Mouse (Mus musculus) liver, embryonic 13.5 days (tissue): ENCODE results near the gene Hsdl1. TPM values are rescaled to one million over a fixed set of nuclear protein-coding genes. Genes with fewer than 3 reads are reported as not detected.

Experiments
- ATAC-seq: fragments of 200-750 bp; cut with Nextera tagmentation; 2 replicates; pipeline ENCODE4 v1.8.0; 2017; ENCODE audit warnings: low read depth, mild to moderate bottlenecking, moderate number of reproducible peaks, moderate library complexity
- DNase-seq: peaks from one replicate; pipeline ENCODE4 v3.0.0; 2022
- H3K27ac ChIP-seq: fragments of 300-500 bp; sonication (generic); 2 replicates; pipeline ENCODE4 v1.5.1; 2015; ENCODE audit warnings: moderate library complexity, mild to moderate bottlenecking, inconsistent platforms
- H3K27me3 ChIP-seq: fragments of 300-500 bp; sonication (generic); 2 replicates; pipeline ENCODE4 v1.6.1; 2015; ENCODE audit warnings: mild to moderate bottlenecking, inconsistent platforms
- H3K36me3 ChIP-seq: fragments of 300-500 bp; sonication (generic); 2 replicates; pipeline ENCODE4 v1.6.1; 2015; ENCODE audit warnings: mild to moderate bottlenecking, inconsistent platforms
- H3K4me1 ChIP-seq: fragments of 300-500 bp; sonication (generic); replicated peaks from 2 replicates; pipeline ENCODE4 v1.6.1; 2015; ENCODE audit warnings: inconsistent platforms
- H3K4me2 ChIP-seq: fragments of 300-500 bp; sonication (generic); 2 replicates; pipeline ENCODE4 v1.6.1; 2015; ENCODE audit warnings: inconsistent platforms, mild to moderate bottlenecking, moderate library complexity
- H3K4me3 ChIP-seq: fragments of 300-500 bp; sonication (generic); replicated peaks from 2 replicates; pipeline ENCODE4 v1.5.1; 2015; ENCODE audit warnings: mild to moderate bottlenecking, inconsistent platforms
- H3K9ac ChIP-seq: fragments of 300-500 bp; sonication (generic); 2 replicates; pipeline ENCODE4 v1.6.1; 2015; ENCODE audit warnings: mild to moderate bottlenecking, inconsistent platforms
- H3K9me3 ChIP-seq: fragments of 300-500 bp; sonication (generic); replicated peaks from 2 replicates; pipeline ENCODE4 v1.6.1; 2016; ENCODE audit warnings: inconsistent platforms
- WGBS: fragments of 180-500 bp; shearing (Covaris S2); methylation state at CpG from one replicate; pipeline ENCODE4 v1.1.7; 2015; ENCODE audit not compliant: insufficient replicate concordance; 5-methylcytosine and 5-hydroxymethylcytosine counted together
- polyA plus RNA-seq: library from polyadenylated mRNA; unstranded; fragments of >200 nt; fragmentation: Nextera tagmentation; extraction: Ambion mirVana; gene quantifications from 2 replicates; pipeline ENCODE4 v1.2.1, GENCODE M21; 2015

Gene Hsdl1
- 18.5 and 19.8 TPM in 2 replicates for polyA plus RNA-seq

- ATAC-seq (peak; percentile 88), DNase-seq (peak; percentile 95)
- no peaks in the 10 kb centered on the region for H3K36me3 ChIP-seq
- H3K4me3 ChIP-seq: peak within 1 kb of the TSS; percentile 83
- peaks cover 70% of the 10 kb centered on the region for H3K4me1 ChIP-seq
- peak within 1 kb of the TSS; percentile 78 for H3K27ac ChIP-seq
- peak within 1 kb of the TSS; percentile 95 for H3K4me2 ChIP-seq
- WGBS: under 1% methylated on average over 92 of the region's 97 CpGs
- peaks cover 15% of the 10 kb centered on the region for H3K27me3 ChIP-seq
- H3K9ac ChIP-seq: peak within 1 kb of the TSS; percentile 80
- no peaks in the 10 kb centered on the region for H3K9me3 ChIP-seq
Observed at GRCm38 (mm10) chr8:119574437-119575365, at the start of gene Hsdl1, which contains the start of gene Dnaaf1. Hsdl1 (minus strand) TSS chr8:119575183. Dnaaf1 (plus strand) TSS chr8:119575235.

GRCm38 (mm10) chr8:119623744-119624143 is 48.8 kb upstream of the Hsdl1 start:
- H3K27me3 ChIP-seq: peaks cover 2% of the 10 kb centered on the region; the same call in 1 of the 2 replicates
- 54% methylated on average over 1 of the region's 1 CpGs for WGBS
- no peak overlapping the region for H3K9ac ChIP-seq
- no peak for ATAC-seq
- H3K4me2 ChIP-seq: no peak overlapping the region
- no peak for DNase-seq
- H3K9me3 ChIP-seq: no peaks in the 10 kb centered on the region
- no peak overlapping the region for H3K27ac ChIP-seq
- H3K36me3 ChIP-seq: no peaks in the 10 kb centered on the region
- no peak overlapping the region for H3K4me3 ChIP-seq
- H3K4me1 ChIP-seq: peaks cover 16% of the 10 kb centered on the region

GRCm38 (mm10) chr8:119623061-119623460 is 48.1 kb upstream of the Hsdl1 start:
- no peak for ATAC-seq
- no peak overlapping the region for H3K9ac ChIP-seq
- no peaks in the 10 kb centered on the region for H3K9me3 ChIP-seq
- no peak overlapping the region for H3K4me2 ChIP-seq
- H3K27me3 ChIP-seq: peaks cover 3% of the 10 kb centered on the region; the same call in 1 of the 2 replicates
- no peak overlapping the region for H3K27ac ChIP-seq
- no peak for DNase-seq
- H3K4me1 ChIP-seq: peaks cover 16% of the 10 kb centered on the region
- H3K36me3 ChIP-seq: no peaks in the 10 kb centered on the region
- WGBS: 68% methylated on average over 8 of the region's 8 CpGs
- H3K4me3 ChIP-seq: no peak overlapping the region

- DNase-seq: no peak
- 46% methylated on average over 4 of the region's 4 CpGs for WGBS
- Histone ChIP-seq H3K9ac (no peak overlapping the region), H3K9me3 (no peaks in the 10 kb centered on the region), H3K4me1 (peaks cover 11% of the 10 kb centered on the region), H3K4me2 (no peak overlapping the region), H3K4me3 (no peak overlapping the region), H3K27me3 (peaks cover 3% of the 10 kb centered on the region; the same call in 1 of the 2 replicates), H3K27ac (no peak overlapping the region), H3K36me3 (no peaks in the 10 kb centered on the region)
- ATAC-seq: no peak
Observed at GRCm38 (mm10) chr8:119622555-119622954, 47.6 kb upstream of the Hsdl1 start.

GRCm38 (mm10) chr8:119620848-119621465 is 46.0 kb upstream of the Hsdl1 start:
- WGBS: 65% methylated on average over 14 of the region's 14 CpGs
- no peak for ATAC-seq
- no peaks in the 10 kb centered on the region for H3K4me1 ChIP-seq
- no peak overlapping the region for H3K9ac ChIP-seq
- no peak overlapping the region for H3K27ac ChIP-seq
- no peaks in the 10 kb centered on the region for H3K36me3 ChIP-seq
- no peaks in the 10 kb centered on the region for H3K9me3 ChIP-seq
- H3K4me2 ChIP-seq: no peak overlapping the region
- peaks cover 3% of the 10 kb centered on the region; the same call in 1 of the 2 replicates for H3K27me3 ChIP-seq
- no peak overlapping the region for H3K4me3 ChIP-seq
- no peak for DNase-seq

GRCm38 (mm10) chr8:119620116-119620840 is 45.3 kb upstream of the Hsdl1 start:
- Histone ChIP-seq H3K9me3 (no peaks in the 10 kb centered on the region), H3K4me3 (no peak overlapping the region), H3K27ac (no peak overlapping the region), H3K9ac (no peak overlapping the region), H3K4me2 (no peak overlapping the region), H3K4me1 (no peaks in the 10 kb centered on the region), H3K27me3 (peaks cover 3% of the 10 kb centered on the region; the same call in 1 of the 2 replicates), H3K36me3 (no peaks in the 10 kb centered on the region)
- WGBS: 59% methylated on average over 6 of the region's 6 CpGs
- ATAC-seq: no peak
- no peak for DNase-seq

GRCm38 (mm10) chr8:119618887-119619286 is 43.9 kb upstream of the Hsdl1 start:
- no peaks in the 10 kb centered on the region for H3K36me3 ChIP-seq
- H3K9ac ChIP-seq: no peak overlapping the region
- H3K9me3 ChIP-seq: no peaks in the 10 kb centered on the region
- no peak overlapping the region for H3K4me3 ChIP-seq
- 34% methylated on average over 5 of the region's 5 CpGs for WGBS
- no peaks in the 10 kb centered on the region for H3K4me1 ChIP-seq
- ATAC-seq: no peak
- no peak overlapping the region for H3K4me2 ChIP-seq
- H3K27ac ChIP-seq: no peak overlapping the region
- H3K27me3 ChIP-seq: peaks cover 3% of the 10 kb centered on the region
- DNase-seq: no peak

GRCm38 (mm10) chr8:119617586-119617985 is 42.6 kb upstream of the Hsdl1 start:
- no peaks in the 10 kb centered on the region for H3K4me1 ChIP-seq
- 73% methylated on average over 5 of the region's 5 CpGs for WGBS
- no peaks in the 10 kb centered on the region for H3K9me3 ChIP-seq
- no peaks in the 10 kb centered on the region for H3K36me3 ChIP-seq
- H3K27me3 ChIP-seq: peaks cover 3% of the 10 kb centered on the region
- DNase-seq (no peak), ATAC-seq (no peak)
- H3K27ac ChIP-seq: no peak overlapping the region
- H3K4me2 ChIP-seq: no peak overlapping the region
- no peak overlapping the region for H3K9ac ChIP-seq
- no peak overlapping the region for H3K4me3 ChIP-seq

- H3K4me1 ChIP-seq: no peaks in the 10 kb centered on the region
- no peak overlapping the region for H3K27ac ChIP-seq
- 77% methylated on average over 4 of the region's 4 CpGs for WGBS
- H3K27me3 ChIP-seq: peaks cover 3% of the 10 kb centered on the region
- DNase-seq (no peak), ATAC-seq (no peak)
- no peak overlapping the region for H3K4me3 ChIP-seq
- H3K36me3 ChIP-seq: no peaks in the 10 kb centered on the region
- no peak overlapping the region for H3K4me2 ChIP-seq
- H3K9ac ChIP-seq: no peak overlapping the region
- no peaks in the 10 kb centered on the region for H3K9me3 ChIP-seq
Observed at GRCm38 (mm10) chr8:119616811-119617210, 41.8 kb upstream of the Hsdl1 start.

- H3K9me3 ChIP-seq: no peaks in the 10 kb centered on the region
- no peak overlapping the region for H3K4me3 ChIP-seq
- no peaks in the 10 kb centered on the region for H3K4me1 ChIP-seq
- ATAC-seq (no peak), DNase-seq (no peak)
- 62% methylated on average over 7 of the region's 7 CpGs for WGBS
- H3K27me3 ChIP-seq: peaks cover 3% of the 10 kb centered on the region
- H3K9ac ChIP-seq: no peak overlapping the region
- no peak overlapping the region for H3K27ac ChIP-seq
- H3K36me3 ChIP-seq: no peaks in the 10 kb centered on the region
- H3K4me2 ChIP-seq: no peak overlapping the region
Observed at GRCm38 (mm10) chr8:119616358-119616757, 41.4 kb upstream of the Hsdl1 start.

GRCm38 (mm10) chr8:119615096-119615495 is 40.1 kb upstream of the Hsdl1 start:
- H3K9ac ChIP-seq: no peak overlapping the region
- WGBS: 68% methylated on average over 14 of the region's 14 CpGs

More at GRCm38 (mm10) chr8:119615096-119615495, 40.1 kb upstream of the Hsdl1 start:
- no peaks in the 10 kb centered on the region for H3K36me3 ChIP-seq
- no peak overlapping the region for H3K4me3 ChIP-seq
- DNase-seq (no peak), ATAC-seq (no peak)
- no peak overlapping the region for H3K27ac ChIP-seq
- H3K4me2 ChIP-seq: no peak overlapping the region
- H3K27me3 ChIP-seq: peaks cover 3% of the 10 kb centered on the region; the same call in 1 of the 2 replicates
- H3K9me3 ChIP-seq: no peaks in the 10 kb centered on the region
- H3K4me1 ChIP-seq: no peaks in the 10 kb centered on the region
